Mouse (Mus musculus) WW6 (cell line): ENCODE results near the gene Fam114a1.

ENCODE experiments used
- DNase-seq: peaks from one replicate; pipeline ENCODE4 v3.0.0-alpha.2; 2013; ENCODE audit warnings: low read depth, low spot score

The Fam114a1 gene

GRCm38 (mm10) chr5:65051513-65051912 is 81.6 kb downstream of the Fam114a1 start:
- no peak for DNase-seq

- DNase-seq: no peak
Measured at GRCm38 (mm10) chr5:65057596-65057995, 87.7 kb downstream of the Fam114a1 start.

GRCm38 (mm10) chr5:65059806-65060205 is 89.9 kb downstream of the Fam114a1 start:
- DNase-seq: no peak

- DNase-seq: no peak
Measured at GRCm38 (mm10) chr5:65062236-65062635, 92.4 kb downstream of the Fam114a1 start.

GRCm38 (mm10) chr5:65063266-65063665 is 93.4 kb downstream of the Fam114a1 start:
- DNase-seq: no peak

- DNase-seq: no peak
Measured at GRCm38 (mm10) chr5:65068166-65068565, 98.3 kb downstream of the Fam114a1 start.

- DNase-seq: no peak
Measured at GRCm38 (mm10) chr5:65069872-65070271, 100.0 kb downstream of the Fam114a1 start.

- DNase-seq: no peak
Measured at GRCm38 (mm10) chr5:65071689-65072118, 101.8 kb downstream of the Fam114a1 start.

GRCm38 (mm10) chr5:65073247-65073646 is 103.4 kb downstream of the Fam114a1 start:
- no peak for DNase-seq

- DNase-seq: no peak
Measured at GRCm38 (mm10) chr5:65074693-65075092, 104.8 kb downstream of the Fam114a1 start.

GRCm38 (mm10) chr5:65076087-65076486 is 106.2 kb downstream of the Fam114a1 start:
- no peak for DNase-seq

- DNase-seq: no peak
Measured at GRCm38 (mm10) chr5:65076748-65077147, 106.9 kb downstream of the Fam114a1 start.

- no peak for DNase-seq
Measured at GRCm38 (mm10) chr5:65078081-65078480, 108.2 kb downstream of the Fam114a1 start.

- DNase-seq: no peak
Measured at GRCm38 (mm10) chr5:65079881-65080280, 110.0 kb downstream of the Fam114a1 start.

GRCm38 (mm10) chr5:65081836-65082235 is 112.0 kb downstream of the Fam114a1 start:
- DNase-seq: no peak

- no peak for DNase-seq
Measured at GRCm38 (mm10) chr5:65086522-65086921, 116.7 kb downstream of the Fam114a1 start.

- DNase-seq: no peak
Measured at GRCm38 (mm10) chr5:65089707-65090106, 119.8 kb downstream of the Fam114a1 start.

- DNase-seq: no peak
Measured at GRCm38 (mm10) chr5:65091184-65091858, 121.5 kb downstream of the Fam114a1 start.
